Mouse (Mus musculus) brain, embryonic 14.5 days (tissue): ENCODE data around the gene Emp1.

Experiments
- CTCF ChIP-seq: fragments of 200-500 bp; IDR thresholded peaks from 2 replicates; pipeline ENCODE4 v1.5.1; 2012; ENCODE audit warnings: inconsistent platforms, mild to moderate bottlenecking, moderate library complexity, borderline replicate concordance; ENCODE audit not compliant: insufficient read depth, insufficient read length; ENCODE audit errors: extremely low read depth
- POLR2A ChIP-seq: fragments of 200-500 bp; IDR thresholded peaks from 2 replicates; pipeline ENCODE4 v1.6.1; 2012; ENCODE audit warnings: mild to moderate bottlenecking, inconsistent platforms, borderline replicate concordance; ENCODE audit not compliant: poor library complexity, insufficient read depth, insufficient read length, severe bottlenecking; ENCODE audit errors: extremely low read depth

- TF ChIP-seq POLR2A (no peak), CTCF (no peak)
Observed at GRCm38 (mm10) chr6:135323311-135323982, 38.9 kb upstream of the Emp1 start.
